Mouse (Mus musculus): ENCODE measurements around the gene Slc8a3. TPM values are rescaled to one million over a fixed set of nuclear protein-coding genes. Genes with fewer than 3 reads are reported as not detected.

Gene Slc8a3
- total and polyA plus RNA-seq, 3 experiments: not detected

- H3K4me3 ChIP-seq (ENCODE audit: control insufficient read depth in 1 of 2, insufficient read depth in 1 of 2, low read depth in 2 of 2, low read length in 2 of 2): no peak overlapping the region
- no peaks in the 10 kb centered on the region for H3K79me2 ChIP-seq (ENCODE audit: control insufficient read depth, insufficient read depth, low read length, poor library complexity)
- no peak overlapping the region for H3K9ac ChIP-seq (ENCODE audit: control insufficient read depth, low read depth, low read length, poor library complexity, severe bottlenecking)
- no peak for DNase-seq (ENCODE audit: low read depth, low spot score)
- no peaks in the 10 kb centered on the region; a peak in 1 of 4 replicates for H3K27me3 ChIP-seq (ENCODE audit: control insufficient read depth in 1 of 2, insufficient read depth in 2 of 2, low read length in 2 of 2)
- no peaks in the 10 kb centered on the region for H3K9me3 ChIP-seq (replicated peaks; ENCODE audit: insufficient read depth, low read length)
- TF ChIP-seq HCFC1 (IDR thresholded peaks at IDR 0.05; ENCODE audit: low read depth, low read length): no peak
- TF ChIP-seq TBP (IDR thresholded peaks at IDR 0.05; ENCODE audit: low read depth, low read length): no peak
- no peak for TF ChIP-seq SIN3A (IDR thresholded peaks at IDR 0.05; ENCODE audit: low read length)
- no peak for TF ChIP-seq MYB (IDR thresholded peaks at IDR 0.05; ENCODE audit: low read depth, low read length)
- no peak for TF ChIP-seq TCF12 (IDR thresholded peaks at IDR 0.05; ENCODE audit: low read depth, low read length)
- no peak for TF ChIP-seq KAT2A (conservative IDR thresholded peaks at IDR 0.05; ENCODE audit: low read depth, low read length)
- no peak for TF ChIP-seq ZKSCAN1 (IDR thresholded peaks at IDR 0.05; ENCODE audit: low read depth, low read length)
- no peak for TF ChIP-seq CTCF (IDR thresholded peaks at IDR 0.05 in 2 of 3, conservative IDR thresholded peaks at IDR 0.05 in 1 of 3; ENCODE audit: control insufficient read depth in 1 of 3, insufficient read depth in 1 of 3, low read depth in 2 of 3, low read length in 3 of 3, poor library complexity in 1 of 3, severe bottlenecking in 1 of 3)
- TF ChIP-seq SMC3 (IDR thresholded peaks at IDR 0.05; ENCODE audit: low read depth, low read length): no peak
- no peak for TF ChIP-seq POLR2AphosphoS5 (IDR thresholded peaks at IDR 0.05; ENCODE audit: borderline replicate concordance, low read depth, low read length)
- TF ChIP-seq RAD21 (IDR thresholded peaks at IDR 0.05; ENCODE audit: low read depth, low read length): no peak
- no peak for TF ChIP-seq CHD2 (IDR thresholded peaks at IDR 0.05; ENCODE audit: low read length)
- TF ChIP-seq EP300 (IDR thresholded peaks at IDR 0.05; ENCODE audit: low read depth in 1 of 2, low read length in 2 of 2): no peak
- no peak for TF ChIP-seq POLR2AphosphoS2 (IDR thresholded peaks at IDR 0.05; ENCODE audit: low read length)
- no peaks in the 10 kb centered on the region for H3K4me1 ChIP-seq (ENCODE audit: control insufficient read depth in 1 of 2, insufficient read depth in 2 of 2, low read length in 2 of 2)
- H3K36me3 ChIP-seq (ENCODE audit: control insufficient read depth in 1 of 2, insufficient read depth in 2 of 2, low read length in 2 of 2): no peaks in the 10 kb centered on the region
- H3K27ac ChIP-seq (ENCODE audit: control insufficient read depth, low read depth, low read length): no peak overlapping the region
Observed at GRCm38 (mm10) chr12:81184967-81185366, 148.0 kb downstream of the Slc8a3 start.

GRCm38 (mm10) chr12:81182073-81182472, 150.9 kb downstream of the Slc8a3 start:
- DNase-seq (ENCODE audit: low read depth, low spot score): peak; percentile 50
- Histone ChIP-seq H3K4me1 (ENCODE audit: control insufficient read depth in 1 of 2, insufficient read depth in 2 of 2, low read length in 2 of 2) (no peaks in the 10 kb centered on the region), H3K27me3 (ENCODE audit: control insufficient read depth in 1 of 2, insufficient read depth in 2 of 2, low read length in 2 of 2) (no peaks in the 10 kb centered on the region), H3K9me3 (replicated peaks; ENCODE audit: insufficient read depth, low read length) (no peaks in the 10 kb centered on the region), H3K9ac (ENCODE audit: control insufficient read depth, low read depth, low read length, poor library complexity, severe bottlenecking) (no peak overlapping the region), H3K36me3 (ENCODE audit: control insufficient read depth in 1 of 2, insufficient read depth in 2 of 2, low read length in 2 of 2) (no peaks in the 10 kb centered on the region), H3K79me2 (ENCODE audit: control insufficient read depth, insufficient read depth, low read length, poor library complexity) (no peaks in the 10 kb centered on the region), H3K4me3 (ENCODE audit: control insufficient read depth in 1 of 2, insufficient read depth in 1 of 2, low read depth in 2 of 2, low read length in 2 of 2) (no peak overlapping the region), H3K27ac (ENCODE audit: control insufficient read depth, low read depth, low read length) (no peak overlapping the region)
- TF ChIP-seq RAD21 (IDR thresholded peaks at IDR 0.05; ENCODE audit: low read depth, low read length): peak; percentile 64
- peak; percentile 77 to 83 (median 81) for TF ChIP-seq CTCF (IDR thresholded peaks at IDR 0.05 in 2 of 3, conservative IDR thresholded peaks at IDR 0.05 in 1 of 3; ENCODE audit: control insufficient read depth in 1 of 3, insufficient read depth in 1 of 3, low read depth in 2 of 3, low read length in 3 of 3, poor library complexity in 1 of 3, severe bottlenecking in 1 of 3)
- TF ChIP-seq SMC3 (IDR thresholded peaks at IDR 0.05; ENCODE audit: low read depth, low read length): peak; percentile 80
- peak; percentile 54 for TF ChIP-seq ZC3H11A (IDR thresholded peaks at IDR 0.05; ENCODE audit: low read depth, low read length)
- TF ChIP-seq CHD1 (IDR thresholded peaks at IDR 0.05; ENCODE audit: low read depth, low read length): no peak
- no peak for TF ChIP-seq E2F4 (IDR thresholded peaks at IDR 0.05; ENCODE audit: borderline replicate concordance, low read depth, low read length)
